Mouse (Mus musculus) megakaryocyte, embryonic 14.5 days (primary cell): Measurements from ENCODE around the gene Ralgds. TPM values are rescaled to one million over a fixed set of nuclear protein-coding genes. Genes with fewer than 3 reads are reported as not detected.

ENCODE experiments used
- H3K27me3 ChIP-seq: replicated peaks from 2 replicates; pipeline ENCODE3; 2012; ENCODE audit warnings: inconsistent platforms
- H3K36me3 ChIP-seq: replicated peaks from 2 replicates; pipeline ENCODE3; 2012; ENCODE audit warnings: low read length, inconsistent platforms, mixed read lengths
- H3K4me1 ChIP-seq: 2 replicates; pipeline ENCODE4 v1.6.1; 2012; ENCODE audit warnings: inconsistent platforms
- H3K4me3 ChIP-seq: replicated peaks from 2 replicates; pipeline ENCODE3; 2012; ENCODE audit warnings: moderate library complexity, mild to moderate bottlenecking, inconsistent platforms
- H3K9me3 ChIP-seq: 2 replicates; pipeline ENCODE4 v1.6.1; 2012; ENCODE audit warnings: inconsistent platforms
- FLI1 ChIP-seq: IDR thresholded peaks from 2 replicates; pipeline ENCODE4 v1.6.1; 2012; ENCODE audit warnings: low read length, inconsistent platforms, mixed read lengths
- GATA1 ChIP-seq: IDR thresholded peaks from 3 replicates; pipeline ENCODE4 v1.6.1; 2012; ENCODE audit warnings: mixed read lengths, low read length, inconsistent platforms, borderline replicate concordance
- polyA plus RNA-seq: library from polyadenylated mRNA; stranded (reverse); fragments of >175 nt; gene quantifications from 2 replicates; pipeline ENCODE4 v1.2.3, GENCODE M21; 2012; ENCODE audit warnings: low replicate concordance; ENCODE audit not compliant: insufficient read depth

The Ralgds gene
- polyA plus RNA-seq, 1 experiment: 6.7 TPM

DNA sequence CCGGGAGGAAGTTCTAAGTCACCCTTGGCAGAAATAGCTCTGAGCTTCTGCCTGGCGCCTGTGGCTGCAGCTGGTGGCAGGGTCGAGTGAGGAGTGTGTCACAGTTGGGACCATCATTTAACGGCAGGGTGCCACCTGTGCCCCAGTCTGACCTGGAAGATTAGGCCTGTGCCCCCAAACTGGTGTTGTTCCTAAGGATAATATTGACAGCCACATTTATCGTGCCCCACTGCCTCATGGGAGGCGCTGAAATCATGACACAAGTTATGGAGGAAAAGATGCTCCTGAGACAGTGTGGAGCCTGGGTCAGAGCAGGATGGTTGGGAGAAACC lies 86.6 kb downstream of the Ralgds start:
- peaks cover 92% of the 10 kb centered on the region for H3K4me1 ChIP-seq
- no peaks in the 10 kb centered on the region for H3K27me3 ChIP-seq
- peaks cover 4% of the 10 kb centered on the region for H3K36me3 ChIP-seq
- H3K9me3 ChIP-seq: no peaks in the 10 kb centered on the region
- peak overlapping the region; percentile 85 for H3K4me3 ChIP-seq
- no peak for TF ChIP-seq FLI1
- TF ChIP-seq GATA1: no peak

DNA sequence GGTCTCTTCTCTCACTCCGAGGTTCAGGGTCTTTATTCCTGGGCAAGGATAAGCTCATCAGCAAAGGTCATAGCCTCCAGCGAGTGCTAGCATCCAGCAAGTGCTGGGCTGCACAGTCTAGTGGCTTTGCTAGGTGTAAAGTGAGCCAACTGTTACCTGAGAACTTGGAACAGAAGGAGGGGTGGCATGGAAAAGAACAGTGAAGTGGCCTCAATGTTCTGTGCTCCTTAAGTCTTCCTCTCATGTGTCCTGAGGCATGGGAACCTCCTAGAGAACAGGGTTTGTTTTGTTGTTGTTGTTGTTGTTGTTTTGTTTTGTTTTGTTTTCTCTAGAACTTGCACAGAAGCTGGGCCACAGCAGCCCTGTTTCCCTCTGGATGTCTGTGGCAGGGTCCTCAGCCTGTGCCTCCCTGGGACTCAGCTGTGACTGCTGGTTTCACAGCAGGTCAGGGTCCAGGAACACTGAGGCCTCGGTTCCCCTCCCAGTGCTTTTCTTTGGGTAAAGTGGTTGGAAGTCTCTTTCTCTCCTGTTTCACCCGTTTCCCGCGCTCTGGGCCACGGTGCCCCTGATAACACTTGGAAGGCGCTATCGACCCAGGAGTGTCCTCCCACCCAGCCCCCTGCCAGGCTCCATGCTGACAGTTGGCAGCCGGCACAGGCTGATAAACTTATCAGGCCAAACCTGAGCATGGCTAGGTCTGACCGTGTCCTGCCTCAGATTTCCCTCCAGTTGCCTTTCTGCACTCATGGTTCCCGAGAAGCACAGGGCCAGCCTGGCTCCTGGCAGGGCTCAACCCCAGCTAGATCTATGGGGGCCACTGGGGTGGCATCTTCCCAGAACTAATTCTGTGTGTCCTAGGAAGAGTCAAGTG lies 89.0 kb downstream of the Ralgds start:
- peaks cover 17% of the 10 kb centered on the region for H3K36me3 ChIP-seq
- peak overlapping the region; percentile 71 for H3K4me3 ChIP-seq
- no peaks in the 10 kb centered on the region for H3K27me3 ChIP-seq
- no peaks in the 10 kb centered on the region for H3K9me3 ChIP-seq
- no peak for TF ChIP-seq FLI1
- TF ChIP-seq GATA1: no peak
- peaks cover 87% of the 10 kb centered on the region for H3K4me1 ChIP-seq

Other genes starting within 250 kb of the Ralgds start
- not detected in 2 replicates for gene Ppp1r26, start 66.3 kb upstream of the Ralgds start, polyA plus RNA-seq
- gene 1700007K13Rik, start 46.8 kb upstream of the Ralgds start, polyA plus RNA-seq: 7.8 and 12.3 TPM in 2 replicates
- gene Mrps2, start 45.1 kb upstream of the Ralgds start, polyA plus RNA-seq: 16.4 and 20.2 TPM in 2 replicates
- 0.85 TPM in 1 of 2 replicates, not detected in the other for gene Gbgt1, start 16.2 kb upstream of the Ralgds start, polyA plus RNA-seq
- gene Gm10134, start 7.0 kb upstream of the Ralgds start, polyA plus RNA-seq: not detected in 2 replicates
- not detected in 2 replicates for gene Cel, start 50.3 kb downstream of the Ralgds start, polyA plus RNA-seq
- 4.1 and 10.3 TPM in 2 replicates for gene Gtf3c5, start 70.6 kb downstream of the Ralgds start, polyA plus RNA-seq
- gene Gfi1b, start 108.9 kb downstream of the Ralgds start, polyA plus RNA-seq: 225 and 586 TPM in 2 replicates
- 1.1 and 1.7 TPM in 2 replicates for gene Tsc1, start 128.1 kb downstream of the Ralgds start, polyA plus RNA-seq
- gene Spaca9, start 186.6 kb downstream of the Ralgds start, polyA plus RNA-seq: 3.0 TPM in 1 of 2 replicates, not detected in the other
- gene Ak8, start 187.0 kb downstream of the Ralgds start, polyA plus RNA-seq: not detected in 2 replicates